Mouse (Mus musculus) CH12.LX (cell line): ENCODE results near the gene Clca4b.

ENCODE experiments used
- CTCF ChIP-seq, 2 experiments: IDR thresholded peaks in 1 of 2; conservative IDR thresholded peaks in 1 of 2; 2 replicates each; pipeline ENCODE4 v1.5.1; 2011 to 2012; ENCODE audit warnings: low read depth in 2 of 2, low read length in 2 of 2, improper control_type of control experiment in 1 of 2, inconsistent platforms in 1 of 2, mild to moderate bottlenecking in 1 of 2, moderate library complexity in 1 of 2
- EP300 ChIP-seq: IDR thresholded peaks from 2 replicates; pipeline ENCODE4 v1.6.1; 2011; ENCODE audit warnings: low read length, improper control_type of control experiment
- JUN ChIP-seq: IDR thresholded peaks from 2 replicates; pipeline ENCODE4 v1.6.1; 2011; ENCODE audit warnings: low read depth, mild to moderate bottlenecking, low read length, improper control_type of control experiment, moderate library complexity; ENCODE audit not compliant: insufficient read depth
- USF2 ChIP-seq: conservative IDR thresholded peaks from 2 replicates; pipeline ENCODE4 v1.6.1; 2011; ENCODE audit warnings: low read depth, low read length, improper control_type of control experiment

DNA sequence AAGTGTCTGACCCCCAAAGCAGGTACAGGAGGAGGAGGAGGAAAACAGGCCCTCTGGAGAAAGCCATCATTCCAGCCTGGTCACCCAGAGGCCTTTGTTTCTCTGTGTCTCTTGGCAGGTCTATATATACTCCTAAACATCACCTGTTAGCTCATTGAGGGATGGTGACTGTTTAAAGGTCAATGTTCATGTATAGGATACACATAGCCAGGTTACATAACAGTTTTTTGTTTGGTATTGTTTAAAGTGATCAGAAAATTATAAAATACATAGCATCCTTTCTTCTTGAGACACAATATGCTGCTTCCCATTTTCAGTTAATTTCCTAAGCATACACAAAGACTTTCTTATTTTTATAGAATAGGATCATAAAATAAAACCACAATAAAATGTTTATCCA, 42.6 kb upstream of the Clca4b start, which contains the start of gene Clca4a:
- TF ChIP-seq CTCF (conservative IDR thresholded peaks at IDR 0.05 in 1 of 2, IDR thresholded peaks at IDR 0.05 in 1 of 2; ENCODE audit: low read depth in 2 of 2, low read length in 2 of 2) (no peak), USF2 (no peak), EP300 (no peak), JUN (no peak)
